Mouse (Mus musculus) C2C12 (cell line): ENCODE measurements around the gene B4galt5.

Source experiments
- CEBPB ChIP-seq: IDR thresholded peaks from one replicate; pipeline ENCODE4 v1.6.1; 2011; ENCODE audit warnings: low read depth, mild to moderate bottlenecking, control low read depth, moderate library complexity
- CTCF ChIP-seq: IDR thresholded peaks from one replicate; pipeline ENCODE4 v1.5.1; 2011; ENCODE audit not compliant: control insufficient read depth, insufficient read depth, insufficient read length
- MAX ChIP-seq: IDR thresholded peaks from one replicate; pipeline ENCODE4 v1.6.1; 2011; ENCODE audit warnings: mild to moderate bottlenecking, control low read depth
- MYOD1 ChIP-seq: IDR thresholded peaks from one replicate; pipeline ENCODE4 v1.6.1; 2011; ENCODE audit warnings: low read depth; ENCODE audit not compliant: control insufficient read depth, insufficient read length
- MYOG ChIP-seq: IDR thresholded peaks from one replicate; pipeline ENCODE4 v1.6.1; 2011; ENCODE audit not compliant: control insufficient read depth, insufficient read length; ENCODE audit errors: extremely low read depth
- USF1 ChIP-seq: IDR thresholded peaks from one replicate; pipeline ENCODE4 v1.6.1; 2011; ENCODE audit warnings: low read depth, mild to moderate bottlenecking, control low read depth, moderate library complexity

DNA sequence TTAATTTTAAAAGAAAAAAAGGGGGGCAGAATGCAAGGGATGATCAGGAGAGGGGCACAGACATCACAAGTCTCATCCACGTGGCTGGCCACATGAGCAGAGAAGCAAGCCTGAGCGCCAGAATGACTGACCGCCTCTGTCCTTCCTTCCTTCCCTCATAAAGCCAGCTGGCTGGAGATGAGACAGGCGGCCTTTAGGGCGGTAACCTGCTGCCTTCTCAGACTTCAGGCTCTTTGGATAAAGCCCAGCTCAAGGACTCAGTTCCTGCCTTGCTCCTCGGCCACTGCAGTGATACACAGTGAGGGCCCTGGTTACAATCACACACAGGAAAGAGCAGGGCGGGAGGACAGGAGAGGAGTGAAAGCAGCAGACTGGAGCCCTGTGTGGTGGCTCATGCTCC, 94.8 kb downstream of the B4galt5 start:
- TF ChIP-seq MAX (no peak), CTCF (no peak), MYOD1 (no peak), MYOG (no peak), CEBPB (no peak), USF1 (no peak)
